Mouse (Mus musculus) ES-E14 (cell line): Measurements from ENCODE around the gene Dmrt1.

Experiments
- CHD2 ChIP-seq: IDR thresholded peaks from 2 replicates; pipeline ENCODE4 v1.6.1; 2014; ENCODE audit warnings: mild to moderate bottlenecking, low read depth, low read length, inconsistent platforms
- ZNF384 ChIP-seq: IDR thresholded peaks from 2 replicates; pipeline ENCODE4 v1.6.1; 2012; ENCODE audit warnings: low read depth, low read length, inconsistent platforms

- no peak for TF ChIP-seq CHD2
- TF ChIP-seq ZNF384 = no peak
Measured at GRCm38 (mm10) chr19:25622291-25623251, 117.2 kb downstream of the Dmrt1 start.
